Mouse (Mus musculus) ES-CJ7 (cell line): Measurements from ENCODE around the gene Phex.

Experiments
- DNase-seq: peaks from one replicate; pipeline ENCODE4 v3.0.0; 2011; ENCODE audit warnings: low read depth, low spot score

The Phex gene

DNA sequence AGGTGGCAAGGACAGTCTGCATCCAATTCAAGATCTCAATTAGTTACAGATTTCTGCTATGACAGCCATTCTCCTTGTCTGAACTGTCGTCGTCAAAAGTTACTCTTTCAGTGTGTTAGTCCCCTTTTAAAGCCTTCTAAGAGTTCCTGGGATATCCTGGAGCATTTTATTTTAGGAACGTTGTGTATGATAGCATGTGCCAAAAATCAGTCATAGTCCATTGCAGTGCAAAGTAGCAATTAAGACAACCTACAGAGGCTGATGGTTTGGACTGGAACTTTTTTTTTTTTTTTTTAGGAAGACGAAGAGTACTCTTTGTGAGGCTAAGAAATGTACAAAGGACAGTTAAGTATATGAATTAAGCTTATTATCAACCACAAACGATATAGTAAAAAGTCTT is at the start of gene Phex:
Phex (minus strand) TSS at position 101 of the 400 bp plus-strand sequence.
- no peak for DNase-seq

DNA sequence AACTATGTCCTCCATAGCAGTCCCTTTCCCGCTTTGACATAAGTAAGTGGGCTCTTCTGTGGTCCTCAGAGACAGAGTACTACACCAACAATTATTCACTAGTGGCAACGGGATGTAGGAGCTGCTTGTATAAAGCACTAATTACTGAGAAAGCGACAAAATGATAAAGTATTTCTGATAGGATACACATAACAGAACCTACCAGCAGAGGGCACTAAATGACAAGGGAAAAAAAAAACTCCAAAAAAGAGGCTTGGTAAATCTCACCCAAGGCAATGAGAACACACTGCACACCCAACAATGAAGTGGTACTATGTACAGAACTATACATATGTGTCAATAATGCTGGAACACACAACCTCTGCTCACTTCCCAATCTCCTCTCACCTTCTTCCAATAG is 47.6 kb upstream of the Phex start:
- DNase-seq: no peak

DNA sequence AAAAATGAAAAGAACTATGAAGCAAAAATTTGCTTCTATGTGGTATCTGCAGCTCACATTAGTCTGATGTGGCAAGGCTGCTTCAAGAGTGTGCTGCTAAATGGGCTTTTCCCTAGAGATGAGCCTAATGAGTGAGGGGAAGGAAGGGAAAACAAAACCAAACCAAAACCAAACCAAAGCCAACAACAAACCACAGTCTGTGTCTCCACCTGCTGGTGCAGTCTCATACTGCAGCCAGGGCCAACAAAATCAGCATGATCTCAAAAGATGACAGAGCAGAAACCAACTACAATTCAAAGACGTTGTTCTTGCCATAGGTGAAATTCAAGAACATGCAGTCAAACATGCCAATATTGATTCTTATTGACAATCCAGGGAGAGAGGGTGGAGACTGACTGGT is 39.3 kb upstream of the Phex start:
- DNase-seq: peak; percentile 44

DNA sequence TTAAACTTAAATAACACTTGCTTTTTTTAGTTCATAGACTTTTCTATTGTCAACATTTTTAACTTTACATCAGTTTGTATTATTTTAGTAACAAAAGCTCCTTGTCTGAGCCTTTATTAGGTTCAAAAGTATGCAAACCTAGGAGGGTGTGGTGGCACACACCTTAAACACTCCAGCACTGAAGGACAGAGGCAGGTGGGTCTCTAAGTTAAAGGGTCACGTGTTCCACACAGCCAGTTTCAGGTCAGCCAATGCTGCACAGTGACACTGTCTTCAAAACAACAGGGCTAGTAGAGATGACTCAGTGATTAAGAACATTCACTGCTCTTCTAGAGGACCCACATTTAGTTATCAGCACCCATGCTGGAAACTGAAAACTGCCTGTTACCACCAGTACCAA is 33.9 kb upstream of the Phex start:
- DNase-seq: peak; percentile 19

DNA sequence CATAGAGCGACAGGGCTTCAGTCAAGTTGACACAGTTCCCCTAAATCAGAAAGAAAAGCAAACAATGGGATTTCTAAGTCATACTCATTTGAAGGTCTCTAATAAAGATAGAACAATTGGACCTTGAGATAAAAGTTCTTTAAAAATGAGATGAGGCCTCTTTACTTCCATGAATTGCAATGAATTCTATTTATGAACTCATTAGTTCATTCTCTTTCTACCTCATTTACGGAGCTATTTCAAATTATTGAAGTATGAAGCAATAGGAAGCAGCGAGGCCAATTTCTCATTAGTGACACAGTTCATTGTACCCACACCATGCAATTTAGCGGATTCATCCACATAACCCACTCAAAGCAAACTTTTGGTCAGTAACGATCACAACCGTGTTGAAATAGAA is 32.3 kb upstream of the Phex start:
- DNase-seq: no peak

DNA sequence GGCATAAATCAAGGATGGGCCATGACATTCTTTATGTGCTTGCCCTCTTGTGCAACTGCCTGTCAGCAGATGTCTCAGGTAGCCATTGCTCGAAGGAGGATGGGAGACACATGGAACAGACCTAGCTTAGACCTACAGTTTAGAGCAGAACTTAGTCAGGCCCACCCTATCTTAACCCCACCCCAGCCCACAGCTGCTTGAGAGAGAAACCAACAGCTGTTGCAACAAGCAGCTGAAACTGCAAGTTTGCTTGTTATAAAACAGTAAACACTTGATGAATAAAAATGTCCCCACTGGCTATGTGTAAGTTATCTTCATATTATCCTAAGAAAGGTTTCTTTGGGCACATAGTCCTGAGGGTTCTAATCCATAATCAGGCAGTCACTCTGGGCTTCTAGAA is 19.7 kb upstream of the Phex start:
- DNase-seq: no peak

DNA sequence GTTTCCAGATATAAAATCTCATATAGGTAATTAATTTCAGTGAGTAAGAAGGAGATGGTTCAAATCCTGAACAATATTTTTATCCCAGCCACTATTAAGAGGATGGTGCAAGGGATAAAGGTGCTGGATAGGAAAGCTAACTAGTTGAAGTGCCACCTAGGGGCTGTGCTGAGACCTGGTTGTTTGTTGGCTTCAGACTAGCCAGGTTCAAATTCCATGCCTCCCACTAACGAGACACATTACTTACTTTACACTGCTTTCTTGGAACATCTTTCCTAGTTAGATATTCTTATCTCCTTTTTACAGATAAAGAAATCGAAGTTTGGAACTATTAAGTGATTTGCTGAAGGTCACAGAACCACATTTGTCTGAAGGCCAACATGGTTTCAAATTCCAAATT is 4.3 kb upstream of the Phex start:
- DNase-seq: no peak

DNA sequence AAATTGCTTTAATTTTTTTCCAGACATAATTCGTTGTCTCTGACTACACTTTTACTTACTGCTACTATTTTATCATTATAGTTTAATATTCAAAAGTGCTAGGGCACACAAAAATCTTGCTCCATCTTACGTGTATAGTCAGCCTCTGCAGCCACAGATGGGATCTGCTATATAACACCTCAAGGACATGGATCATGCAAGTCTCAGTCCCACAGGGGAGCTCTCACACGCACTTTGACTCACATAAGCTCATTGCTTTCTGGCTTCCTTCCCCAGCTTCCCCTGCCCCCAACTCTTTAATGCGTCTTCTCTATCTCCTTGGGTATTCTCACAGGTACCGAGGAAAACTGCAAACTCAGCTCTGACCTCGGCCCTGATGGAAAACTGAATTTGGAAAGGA is 10.2 kb downstream of the Phex start:
- no peak for DNase-seq

DNA sequence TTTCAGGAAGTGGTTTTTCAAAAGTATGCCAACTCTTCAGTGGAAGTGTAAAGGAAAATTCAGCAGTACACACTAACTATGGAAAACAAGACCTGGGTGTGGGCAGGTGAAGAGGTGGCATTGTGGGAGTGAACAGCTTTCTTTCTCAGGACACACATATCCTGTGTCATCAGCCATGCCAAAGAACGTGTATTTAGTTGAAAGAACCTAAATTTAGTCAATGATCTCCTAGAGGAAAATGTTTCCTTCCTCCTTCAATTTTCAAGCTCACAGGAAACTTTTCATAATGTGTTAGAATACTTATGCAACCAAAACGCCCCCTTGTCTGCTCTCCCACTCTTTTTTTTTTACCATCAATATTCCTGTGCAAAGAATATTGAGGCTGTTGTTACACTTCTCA is 23.9 kb downstream of the Phex start:
- no peak for DNase-seq

DNA sequence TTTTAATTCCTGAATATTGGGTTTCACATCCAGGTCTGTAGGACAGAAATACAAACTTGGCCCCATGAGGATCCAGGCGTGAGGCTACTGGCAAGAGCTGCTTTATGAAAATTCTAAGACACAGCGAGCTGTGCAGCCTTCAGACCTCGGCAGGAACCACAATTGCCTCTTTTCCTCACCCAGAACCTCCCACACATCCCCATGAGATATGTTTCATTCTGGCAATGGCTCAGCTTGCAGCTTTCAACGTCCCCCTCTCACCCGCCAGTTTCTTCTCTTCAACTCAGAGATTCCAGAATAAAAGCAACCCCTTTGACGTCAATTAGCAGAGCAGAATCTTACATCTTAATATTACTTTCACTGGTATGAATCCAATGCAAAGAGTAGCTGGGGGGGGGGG is 25.0 kb downstream of the Phex start:
- DNase-seq: no peak

DNA sequence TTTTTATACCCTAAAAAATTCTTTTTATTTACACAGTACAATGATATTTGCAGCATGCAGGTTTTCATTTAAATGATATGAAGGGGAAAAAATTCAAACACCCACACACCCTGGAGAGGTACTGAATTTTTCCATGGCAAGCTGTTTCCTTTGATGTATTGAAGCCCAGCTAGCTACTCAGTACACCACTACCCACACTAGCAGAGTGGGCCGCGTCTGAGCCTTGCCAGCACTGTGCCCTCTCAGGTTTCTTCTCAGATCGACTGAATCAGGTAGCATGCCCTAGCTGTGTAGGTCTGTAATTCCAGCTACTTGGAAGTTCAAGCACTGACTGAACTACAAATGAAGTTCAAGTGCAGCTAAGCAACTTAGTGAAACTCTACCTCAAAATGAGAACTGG is 26.7 kb downstream of the Phex start:
- DNase-seq: no peak

DNA sequence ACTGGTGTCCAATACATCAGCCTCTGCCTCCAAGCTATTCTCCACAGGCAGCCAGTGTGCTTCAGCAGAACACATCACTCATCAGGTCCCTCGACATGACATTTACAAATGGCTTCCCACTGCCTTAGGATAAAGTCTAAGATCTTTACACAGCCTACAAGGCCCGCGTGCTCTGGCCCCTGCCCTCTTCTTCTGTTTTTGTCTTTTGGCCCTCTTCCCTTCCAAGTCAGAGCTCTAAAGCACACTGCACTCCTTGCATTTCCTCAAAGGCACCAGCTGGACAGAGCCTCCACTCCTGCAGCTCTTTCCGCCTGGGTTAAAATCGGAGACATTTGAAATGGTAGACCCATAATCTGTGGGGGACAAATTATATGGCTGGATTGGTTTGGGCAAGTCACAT is 28.1 kb downstream of the Phex start:
- DNase-seq: no peak

DNA sequence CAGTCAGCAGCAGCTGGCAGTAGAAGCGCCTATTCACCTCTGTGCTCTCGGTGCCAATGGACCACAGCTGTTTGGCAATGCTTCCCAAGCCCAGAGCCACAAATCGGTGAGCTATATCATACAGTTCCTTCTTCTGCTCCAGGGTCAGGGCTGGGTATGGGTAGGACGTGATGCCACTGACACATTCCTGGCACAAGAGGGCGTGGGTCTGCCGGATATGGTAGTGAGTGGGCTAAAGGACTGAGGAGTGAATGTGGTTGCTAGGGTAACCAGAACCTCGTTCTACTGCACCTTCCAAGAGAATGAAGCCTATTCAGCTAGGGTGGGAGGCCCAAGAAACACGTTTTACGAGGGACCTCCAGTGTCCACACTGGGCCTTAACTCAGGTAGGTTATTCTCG is 36.3 kb downstream of the Phex start:
- DNase-seq: peak; percentile 65

DNA sequence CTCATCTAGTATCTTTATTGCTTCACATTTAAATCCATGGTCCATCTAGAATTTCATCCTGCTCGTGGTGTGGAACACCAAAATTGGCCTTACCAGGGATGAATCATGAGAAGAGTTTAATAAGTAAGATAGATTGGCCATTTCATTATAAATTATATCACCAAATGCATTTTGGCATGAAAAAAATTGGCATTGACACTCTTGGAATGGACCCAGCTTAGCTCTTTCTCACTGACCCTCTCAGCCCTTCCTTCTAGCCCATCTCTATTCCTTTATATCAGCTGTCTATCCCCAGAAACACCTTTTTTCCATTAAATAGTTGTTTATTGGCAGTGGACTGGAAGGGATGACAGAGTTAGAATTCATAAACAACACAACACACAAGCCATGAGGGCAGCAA is 37.7 kb downstream of the Phex start:
- DNase-seq: no peak

DNA sequence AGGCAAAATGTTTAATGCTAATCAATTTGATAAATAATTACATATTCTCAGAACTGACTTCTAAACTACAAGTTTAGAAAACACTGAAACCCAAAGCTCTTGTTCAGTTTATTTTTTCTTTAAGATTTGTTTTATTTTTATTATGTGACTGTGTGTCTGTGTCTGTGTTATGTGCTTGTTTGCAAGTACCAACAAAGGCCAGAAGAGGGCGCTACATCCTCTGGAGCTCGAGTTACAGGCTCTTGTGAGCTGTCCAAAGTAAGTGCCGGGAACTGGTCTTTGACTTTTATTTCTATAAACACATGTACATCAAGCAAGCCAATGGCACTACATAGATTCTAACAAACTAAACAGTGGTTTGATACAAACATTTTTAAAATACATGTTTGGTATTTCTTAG is 41.2 kb downstream of the Phex start:
- peak; percentile 37 for DNase-seq

DNA sequence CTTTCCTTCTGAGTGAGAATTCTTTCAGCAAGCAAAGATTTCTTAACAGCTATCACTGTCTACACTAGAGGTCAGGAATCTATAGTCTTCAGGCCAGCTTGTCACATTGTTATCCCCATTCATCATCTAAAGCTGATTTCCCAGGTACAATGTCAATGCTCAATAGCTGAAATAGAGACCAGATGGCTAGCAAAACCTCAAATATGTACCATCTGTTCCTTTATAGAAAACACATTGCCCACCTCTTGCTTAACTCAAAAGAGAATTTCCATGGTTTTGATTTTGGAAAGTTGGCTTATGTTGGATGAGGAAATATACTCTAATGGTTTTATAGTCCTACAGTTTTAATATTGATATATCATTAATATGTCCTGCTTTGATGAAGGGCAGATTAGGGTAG is 45.9 kb downstream of the Phex start:
- DNase-seq: no peak

DNA sequence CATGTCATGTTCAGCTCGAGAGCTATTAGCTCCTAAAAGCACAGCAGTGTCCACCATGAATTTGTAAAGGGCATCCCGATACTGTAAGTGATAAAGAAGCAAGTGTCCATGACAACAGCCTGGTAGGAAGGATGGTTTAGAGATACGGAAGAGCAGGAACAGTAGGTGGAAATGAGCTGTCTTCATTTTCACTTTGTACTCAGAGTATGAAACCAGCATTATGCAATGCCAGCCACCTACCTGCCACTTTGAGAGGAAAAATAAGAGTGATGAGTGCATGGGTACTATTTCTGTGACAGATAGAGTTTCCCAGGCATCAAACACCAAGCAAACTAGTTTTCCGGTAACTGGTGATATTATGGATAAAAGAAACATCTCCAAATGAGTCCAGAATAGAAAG is 59.6 kb downstream of the Phex start:
- DNase-seq: no peak

DNA sequence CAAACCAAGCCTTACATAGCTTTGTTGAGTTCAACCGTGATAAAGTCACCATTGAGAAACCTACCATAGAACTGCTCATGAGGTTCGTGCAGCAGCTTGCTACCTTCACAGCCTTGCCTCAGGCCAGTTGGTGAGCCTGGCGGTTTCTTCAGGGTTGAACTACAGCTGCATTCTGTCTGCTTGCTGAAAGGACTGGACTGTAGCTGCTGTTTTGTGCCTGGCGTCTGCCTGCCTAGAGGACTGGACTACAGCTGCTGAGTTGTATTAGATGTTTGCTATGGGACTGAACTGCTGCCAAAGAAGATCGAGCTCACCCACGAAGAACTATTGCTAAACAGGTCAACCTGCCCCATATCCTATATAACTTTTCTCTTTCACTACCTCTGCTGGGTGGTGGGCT is 68.9 kb downstream of the Phex start:
- DNase-seq: no peak

DNA sequence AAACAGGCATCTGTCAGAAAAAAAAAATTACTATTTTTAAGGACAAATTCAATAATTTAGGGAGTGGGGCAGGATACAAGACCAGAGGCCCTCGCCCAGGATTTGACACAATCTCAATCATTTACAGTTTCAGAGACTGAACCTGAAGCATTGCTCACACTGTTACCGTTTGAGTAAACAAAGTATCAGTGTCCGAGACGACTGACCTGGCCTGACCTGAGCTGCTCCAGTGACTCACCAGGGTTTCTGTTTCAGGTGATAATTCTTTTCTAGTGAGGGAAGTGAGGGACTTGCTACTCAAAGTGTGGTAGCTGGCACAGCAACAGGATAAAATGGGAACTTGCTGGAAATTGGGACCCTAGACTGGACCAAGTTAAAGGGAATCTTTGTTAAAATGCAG is 80.4 kb downstream of the Phex start:
- DNase-seq: no peak

DNA sequence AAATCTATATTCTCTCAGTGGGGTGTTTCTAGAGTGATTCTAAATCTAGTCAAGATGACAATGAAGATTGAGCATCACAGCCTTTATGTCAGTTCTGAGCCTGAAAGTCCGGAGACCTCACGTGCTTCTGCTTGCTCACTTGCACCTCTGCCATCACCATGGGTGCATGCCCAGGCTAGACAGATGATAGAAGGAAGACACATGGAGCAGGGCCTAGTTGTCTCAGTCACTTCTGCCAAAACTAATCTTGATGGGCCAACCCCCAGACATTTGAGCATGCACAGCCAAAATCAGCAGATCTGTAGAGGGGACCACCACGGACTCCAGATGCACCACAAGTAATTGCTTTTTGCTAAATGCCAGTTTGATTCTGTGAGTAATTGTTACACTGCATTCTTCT is 85.3 kb downstream of the Phex start:
- DNase-seq: no peak

DNA sequence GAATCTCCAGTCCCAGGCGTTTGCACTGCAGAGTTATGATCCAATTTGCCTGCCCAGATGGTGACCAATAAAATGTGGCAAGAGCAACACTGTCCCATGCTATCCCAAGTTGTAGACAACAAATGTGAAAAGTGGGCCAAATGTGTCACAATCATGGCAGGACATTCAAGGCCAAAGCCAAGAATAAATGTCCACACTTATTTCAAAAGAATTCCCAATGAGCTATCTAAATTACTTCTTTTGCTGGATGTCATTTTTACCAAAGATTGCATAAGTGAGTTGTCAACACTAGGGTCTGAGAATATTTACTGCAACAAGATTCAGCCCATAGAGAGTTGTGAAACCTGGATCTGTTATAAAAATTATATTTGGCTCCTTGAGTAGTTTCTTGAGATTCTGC is 86.7 kb downstream of the Phex start:
- DNase-seq: no peak

DNA sequence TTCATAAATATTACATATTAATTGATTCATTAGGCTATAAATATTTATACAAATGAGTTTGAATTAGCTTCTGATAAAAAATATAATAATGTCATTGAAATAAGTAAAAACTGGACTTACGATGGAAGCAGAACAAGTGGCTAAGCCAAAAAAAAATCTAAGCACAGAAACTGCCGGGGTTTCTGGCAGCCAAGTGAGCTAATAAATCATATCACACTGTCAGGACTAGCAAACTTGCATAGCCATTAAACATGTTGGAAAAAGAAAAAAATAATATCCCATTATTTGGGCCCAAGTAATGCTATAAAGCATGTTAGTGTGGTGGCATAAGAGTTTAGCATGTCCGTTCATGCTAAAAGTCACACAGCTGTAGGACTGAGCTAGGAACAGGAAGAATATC is 87.4 kb downstream of the Phex start:
- no peak for DNase-seq

DNA sequence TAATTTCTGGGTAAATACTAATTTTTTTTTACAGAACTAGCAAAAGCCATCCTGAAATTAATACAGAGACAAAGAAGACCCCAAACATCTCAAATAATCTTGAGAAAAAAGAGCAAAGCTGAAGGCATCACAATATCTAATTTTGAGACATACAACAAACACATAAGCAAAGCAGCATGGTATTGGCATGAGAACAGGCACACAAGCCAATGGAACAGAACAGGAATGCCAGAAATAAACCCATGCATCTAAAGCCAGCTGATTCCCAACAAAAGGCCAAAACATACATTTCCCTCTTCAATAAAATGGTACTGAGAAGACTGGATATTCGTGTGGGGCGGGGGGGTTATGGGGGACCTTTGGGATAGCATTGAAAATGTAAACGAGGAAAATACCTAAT is 90.7 kb downstream of the Phex start:
- no peak for DNase-seq

DNA sequence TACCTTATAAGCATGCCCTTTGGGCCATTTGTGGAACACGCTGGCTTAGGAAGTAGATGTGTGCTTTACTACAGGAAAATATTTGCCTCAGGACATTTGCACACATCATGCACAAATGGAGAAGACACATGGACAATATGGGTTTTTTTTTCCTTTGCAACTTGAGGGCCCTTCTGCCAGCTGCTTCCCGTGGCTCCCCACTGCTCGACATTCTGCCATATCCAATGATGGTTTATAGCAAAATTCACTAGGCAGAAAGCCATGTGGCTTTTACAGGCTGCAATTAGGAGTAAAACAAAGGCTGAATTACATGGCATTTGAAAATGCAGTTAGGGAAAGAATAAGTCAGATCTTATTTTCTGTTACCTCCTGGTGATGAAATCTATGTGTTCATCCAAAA is 104.8 kb downstream of the Phex start:
- no peak for DNase-seq

DNA sequence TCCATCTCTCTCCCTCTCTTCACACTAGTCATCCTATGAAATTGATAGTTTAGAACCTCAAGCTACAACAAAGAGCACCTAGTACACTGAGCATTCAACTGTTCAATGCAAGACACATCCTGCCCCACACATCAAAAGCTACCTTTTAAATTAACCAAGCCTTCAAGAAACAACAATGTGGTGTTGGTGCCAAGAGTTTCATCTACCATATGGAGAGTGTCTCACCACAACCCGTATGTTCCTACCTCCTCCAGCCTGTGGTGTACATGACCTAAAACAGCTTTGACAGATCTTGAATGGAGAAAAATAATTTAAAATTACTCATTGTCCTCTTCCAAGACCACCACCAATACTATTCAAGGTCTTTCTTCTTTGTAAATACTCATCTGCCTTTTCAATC is 106.9 kb downstream of the Phex start:
- DNase-seq: no peak
